Mouse (Mus musculus) heart, postnatal 0 days (tissue): ENCODE measurements at regions not wholly inside any gene's neighbourhood (a gene's known extent, or its start where the extent isn't known, plus 50 kb on each side); places are given as distances from the start of the nearest gene placed in this dataset.

ENCODE experiments used
- CTCF ChIP-seq: IDR thresholded peaks from 2 replicates; pipeline ENCODE4 v1.5.1; 2016; ENCODE audit warnings: antibody characterized with exemption, control low read depth, low read depth
- EP300 ChIP-seq: IDR thresholded peaks from 2 replicates; pipeline ENCODE4 v1.6.1; 2016; ENCODE audit warnings: antibody characterized with exemption, low read depth

GRCm38 (mm10) chr8:88862846-88863455 is 166.1 kb downstream of the Cyld start:
- TF ChIP-seq CTCF: no peak
- no peak for TF ChIP-seq EP300
